Mouse (Mus musculus) heart, adult 2 months (tissue): ENCODE measurements around the gene Hoxa4. TPM values are rescaled to one million over a fixed set of nuclear protein-coding genes. Genes with fewer than 3 reads are reported as not detected.
A peak's percentile ranks its signal among the peaks of the same experiment; 100 is the strongest.

ENCODE experiments used
- DNase-seq, 2 experiments: peaks; one replicate each; pipeline ENCODE4 v3.0.0; 2021
- H3K27ac ChIP-seq: fragments of 200-600 bp; 2 replicates; pipeline ENCODE4 v1.8.1; 2022
- H3K27me3 ChIP-seq: fragments of 200-500 bp; 2 replicates; pipeline ENCODE4 v1.6.1; 2012; ENCODE audit warnings: mild to moderate bottlenecking, low read length, inconsistent platforms, mixed read lengths; ENCODE audit not compliant: control insufficient read depth, insufficient read depth
- H3K36me3 ChIP-seq: fragments of 200-500 bp; 2 replicates; pipeline ENCODE4 v1.6.1; 2012; ENCODE audit warnings: low read length, inconsistent platforms; ENCODE audit not compliant: control insufficient read depth, insufficient read depth
- H3K4me1 ChIP-seq: fragments of 200-500 bp; 2 replicates; pipeline ENCODE4 v1.6.1; 2011; ENCODE audit warnings: low read length; ENCODE audit not compliant: control insufficient read depth, insufficient read depth
- H3K4me3 ChIP-seq: fragments of 200-600 bp; 2 replicates; pipeline ENCODE4 v1.8.1; 2022
- H3K79me2 ChIP-seq: fragments of 200-500 bp; replicated peaks from 2 replicates; pipeline ENCODE4 v1.6.1; 2012; ENCODE audit warnings: mild to moderate bottlenecking, inconsistent platforms, low read length, moderate library complexity, mixed read lengths; ENCODE audit not compliant: control insufficient read depth, insufficient read depth
- H3K9ac ChIP-seq: fragments of 200-500 bp; 2 replicates; pipeline ENCODE4 v1.6.1; 2012; ENCODE audit warnings: low read depth, mild to moderate bottlenecking, control low read depth, inconsistent platforms, low read length, mixed read lengths
- CTCF ChIP-seq: fragments of 200-600 bp; IDR thresholded peaks from 2 replicates; pipeline ENCODE4 v1.8.1; 2022; ENCODE audit warnings: antibody characterized with exemption, mild to moderate bottlenecking, moderate library complexity
- EP300 ChIP-seq: fragments of 200-500 bp; IDR thresholded peaks from 2 replicates; pipeline ENCODE4 v1.6.1; 2011; ENCODE audit warnings: low read depth, low read length, control low read depth; ENCODE audit not compliant: insufficient read depth
- POLR2A ChIP-seq: fragments of 200-500 bp; IDR thresholded peaks from 2 replicates; pipeline ENCODE4 v1.6.1; 2011; ENCODE audit warnings: mild to moderate bottlenecking, low read depth, low read length, control low read depth; ENCODE audit not compliant: insufficient read depth
- WGBS: fragments of 180-500 bp; shearing (Covaris S2); methylation state at CpG from one replicate; pipeline ENCODE4 v1.1.7; 2018; 5-methylcytosine and 5-hydroxymethylcytosine counted together
- intact Hi-C: fragments of 180-260 bp; cut with DNase I; formaldehyde crosslinking; loops from one replicate; pipeline ENCODE4 v1.15.1; 2025
- polyA plus RNA-seq: library from polyadenylated mRNA; depleted of rRNA; stranded (reverse); fragments of >200 nt; gene quantifications from 2 replicates; pipeline ENCODE4 v1.2.3, GENCODE M21; 2012
- total RNA-seq, 2 experiments: library from RNA; stranded (reverse); gene quantifications; 2 replicates each; pipeline ENCODE4 v1.2.3; 2021

Gene Hoxa4
- total and polyA plus RNA-seq, 3 experiments = 0.14 to 0.84 (median 0.34) TPM

- no peak overlapping the region for H3K9ac ChIP-seq
- peaks cover 54% of the 10 kb centered on the region for H3K27me3 ChIP-seq
- no peaks in the 10 kb centered on the region; the same call in 1 of the 2 replicates for H3K4me1 ChIP-seq
- TF ChIP-seq POLR2A (no peak), EP300 (no peak), CTCF (no peak)
- no peaks in the 10 kb centered on the region for H3K36me3 ChIP-seq
- H3K27ac ChIP-seq = no peak overlapping the region
- intact Hi-C loops = no loop called here
- H3K79me2 ChIP-seq = no peaks in the 10 kb centered on the region
- DNase-seq = peak; percentile 19 to 37
- no peak overlapping the region for H3K4me3 ChIP-seq
- 1% methylated on average over 70 of the region's 70 CpGs for WGBS
These were observed 42.2 kb upstream of the Hoxa4 start for GRCm38 (mm10) chr6:52233546-52234427.

DNA sequence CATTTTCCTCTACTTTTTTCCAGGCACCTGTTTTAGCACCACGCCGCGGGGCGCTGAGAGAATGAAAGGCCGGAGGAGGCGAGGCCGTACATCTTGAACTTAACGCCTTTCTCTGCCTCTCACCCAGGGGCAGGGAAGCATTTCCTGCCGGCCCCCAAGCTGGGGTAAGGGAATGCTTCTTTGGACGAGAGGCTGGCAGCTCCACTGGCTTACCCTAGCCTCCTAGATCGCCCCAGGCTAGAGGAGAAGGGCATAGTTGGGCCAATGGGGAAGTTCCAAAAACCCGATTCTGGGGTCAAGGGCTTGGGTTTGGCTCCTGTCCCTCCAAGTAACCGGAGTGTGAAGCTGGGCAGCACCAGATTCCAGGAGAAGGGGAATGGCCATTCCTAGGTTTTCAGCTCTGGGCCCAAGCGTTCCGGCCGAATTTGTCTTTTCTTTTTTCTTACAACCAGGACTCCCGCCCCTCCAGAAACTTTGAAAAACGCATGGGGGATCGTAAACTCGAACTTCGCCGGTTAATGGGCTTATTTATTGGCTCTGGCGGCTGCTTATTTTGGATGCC is 41.5 kb upstream of the Hoxa4 start:
- Histone ChIP-seq H3K36me3 (no peaks in the 10 kb centered on the region), H3K9ac (no peak overlapping the region), H3K4me1 (no peaks in the 10 kb centered on the region; the same call in 1 of the 2 replicates), H3K79me2 (no peaks in the 10 kb centered on the region), H3K27me3 (peaks cover 55% of the 10 kb centered on the region), H3K4me3 (no peak overlapping the region), H3K27ac (no peak overlapping the region)
- no peak for TF ChIP-seq CTCF
- TF ChIP-seq EP300 = no peak
- no peak for TF ChIP-seq POLR2A
- 6% methylated on average over 23 of the region's 23 CpGs for WGBS
- intact Hi-C loops = no loop called here
- DNase-seq = peak; percentile 9 to 28

GRCm38 (mm10) chr6:52232568-52232965 is 41.0 kb upstream of the Hoxa4 start:
- WGBS = 2% methylated on average over 18 of the region's 18 CpGs
- Histone ChIP-seq H3K79me2 (no peaks in the 10 kb centered on the region), H3K4me1 (no peaks in the 10 kb centered on the region; the same call in 1 of the 2 replicates), H3K36me3 (no peaks in the 10 kb centered on the region), H3K9ac (no peak overlapping the region), H3K4me3 (no peak overlapping the region), H3K27me3 (peaks cover 54% of the 10 kb centered on the region), H3K27ac (no peak overlapping the region)
- TF ChIP-seq CTCF (no peak), EP300 (no peak), POLR2A (no peak)
- peak; percentile 11 to 40 for DNase-seq
- intact Hi-C loops = no loop called here

DNA sequence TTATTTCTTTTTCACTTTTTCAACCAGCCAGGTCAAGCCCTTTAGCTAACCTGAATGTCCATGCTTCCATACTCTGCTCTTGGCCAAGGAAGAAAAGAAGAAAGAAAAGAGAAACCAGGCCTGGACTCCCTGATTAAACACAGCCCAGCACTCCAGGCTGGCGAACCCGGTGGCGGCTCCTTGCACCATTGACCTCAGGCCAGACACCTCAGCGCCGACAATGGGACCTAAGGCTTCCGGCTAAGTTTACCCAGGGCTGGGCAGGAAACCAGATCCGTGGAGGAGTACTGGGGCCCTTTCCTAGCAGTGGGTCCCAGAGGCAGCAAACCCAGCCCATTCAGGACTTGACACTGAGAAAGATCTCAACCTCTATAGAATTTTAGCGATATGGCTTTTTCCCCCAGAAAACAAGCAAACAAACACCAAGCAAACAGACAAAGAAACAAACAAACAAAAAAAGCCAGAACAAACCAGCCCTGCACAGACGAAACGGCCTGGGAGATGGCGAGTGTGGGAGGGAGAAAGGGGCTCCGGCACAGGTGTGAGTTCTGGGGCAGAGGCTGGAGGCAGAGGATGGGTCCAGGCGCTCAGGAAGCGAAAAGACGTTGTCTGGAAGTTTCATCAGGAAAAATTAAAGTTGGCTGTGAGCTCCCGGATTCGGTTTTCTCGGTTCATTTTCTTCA is 40.5 kb upstream of the Hoxa4 start:
- Histone ChIP-seq H3K36me3 (no peaks in the 10 kb centered on the region), H3K27ac (no peak overlapping the region), H3K4me3 (no peak overlapping the region), H3K4me1 (no peaks in the 10 kb centered on the region; the same call in 1 of the 2 replicates), H3K27me3 (peaks cover 54% of the 10 kb centered on the region), H3K9ac (no peak overlapping the region), H3K79me2 (no peaks in the 10 kb centered on the region)
- WGBS = 5% methylated on average over 18 of the region's 18 CpGs
- DNase-seq = peak; percentile 17 to 40
- TF ChIP-seq POLR2A = no peak
- no peak for TF ChIP-seq EP300
- TF ChIP-seq CTCF = no peak
- intact Hi-C loops = no loop called here

DNA sequence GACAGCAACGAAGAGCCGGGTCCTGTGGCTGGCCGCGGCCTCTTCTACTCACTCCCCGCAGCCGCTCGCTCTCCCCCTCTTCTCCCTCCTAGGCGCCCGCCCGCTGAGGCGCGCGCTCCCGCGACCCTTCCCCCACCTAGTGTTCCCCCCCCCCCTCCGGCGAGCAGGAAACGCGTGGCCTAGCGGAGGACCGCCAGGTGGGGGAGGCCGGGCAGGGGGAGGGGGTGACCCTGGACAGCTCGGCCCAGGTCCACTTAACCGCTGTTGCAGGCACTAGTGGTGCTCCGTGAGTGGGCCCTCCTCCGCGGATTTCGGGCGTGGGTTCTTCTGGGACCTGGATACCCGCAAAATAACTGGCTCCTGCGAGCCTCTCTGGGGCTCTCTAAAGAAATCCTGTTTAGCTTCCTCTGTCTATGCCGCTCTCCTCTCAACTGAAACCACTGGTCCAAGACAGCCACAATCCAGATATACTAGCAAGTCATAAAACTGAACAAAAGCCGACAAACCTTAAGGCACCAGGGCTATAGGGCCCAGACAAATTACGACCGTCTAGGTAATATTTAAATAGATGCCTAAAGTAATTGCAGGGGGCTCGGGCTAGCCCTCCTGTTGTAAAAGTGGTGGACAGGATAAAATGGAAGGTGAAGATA is 39.1 kb upstream of the Hoxa4 start, which contains the start of gene Hoxa9:
TSS of gene Hoxa9 (minus strand) at position 574 of the 650 bp plus-strand sequence.
- TF ChIP-seq POLR2A = no peak
- Histone ChIP-seq H3K9ac (no peak within 1 kb of the TSS), H3K79me2 (no peaks in the 10 kb centered on the region), H3K27ac (no peak within 1 kb of the TSS), H3K27me3 (peaks cover 59% of the 10 kb centered on the region), H3K36me3 (no peaks in the 10 kb centered on the region), H3K4me1 (no peaks in the 10 kb centered on the region; the same call in 1 of the 2 replicates), H3K4me3 (no peak within 1 kb of the TSS)
- WGBS = 3% methylated on average over 36 of the region's 36 CpGs
- intact Hi-C loops = no loop called here
- peak in 1 of 2 experiments; percentile 23 for DNase-seq
